Mouse (Mus musculus): ENCODE data around the gene Trpm7. TPM values are rescaled to one million over a fixed set of nuclear protein-coding genes. Genes with fewer than 3 reads are reported as not detected.
"Not testable (repeated sequence)": the region's sequence is repeated elsewhere in the genome, so short reads cannot be mapped to it uniquely, and the experiment has no call there.

Gene Trpm7
- polyA plus RNA-seq, 1 experiment, result 0.11 TPM

GRCm38 (mm10) chr2:126891743-126892142, 15.7 kb upstream of the Trpm7 start:
- Histone ChIP-seq H3K4me3 (replicated peaks) (no peak overlapping the region), H3K36me3 (ENCODE audit: control insufficient read depth) (peaks cover 8% of the 10 kb centered on the region), H3K4me1 (ENCODE audit: control insufficient read depth) (peaks cover 3% of the 10 kb centered on the region), H3K27me3 (ENCODE audit: control insufficient read depth) (no peaks in the 10 kb centered on the region), H3K9me3 (ENCODE audit: control insufficient read depth, low read length) (no peaks in the 10 kb centered on the region)
- TF ChIP-seq TAL1 (IDR thresholded peaks at IDR 0.05; ENCODE audit: low read length) (no peak), GATA1 (IDR thresholded peaks at IDR 0.05; ENCODE audit: low read length) (no peak)

- TF ChIP-seq TAL1 (IDR thresholded peaks at IDR 0.05; ENCODE audit: low read length) (no peak), GATA1 (IDR thresholded peaks at IDR 0.05; ENCODE audit: low read length) (no peak)
- Histone ChIP-seq H3K4me1 (ENCODE audit: control insufficient read depth) (no peaks in the 10 kb centered on the region), H3K36me3 (ENCODE audit: control insufficient read depth) (no peaks in the 10 kb centered on the region), H3K4me3 (replicated peaks) (no peak overlapping the region), H3K9me3 (ENCODE audit: control insufficient read depth, low read length) (no peaks in the 10 kb centered on the region), H3K27me3 (ENCODE audit: control insufficient read depth) (no peaks in the 10 kb centered on the region)
Measured at GRCm38 (mm10) chr2:126887141-126887540, 11.1 kb upstream of the Trpm7 start.

- H3K36me3 ChIP-seq (ENCODE audit: control insufficient read depth), result no peaks in the 10 kb centered on the region
- TF ChIP-seq GATA1 (IDR thresholded peaks at IDR 0.05; ENCODE audit: low read length) (no peak), TAL1 (IDR thresholded peaks at IDR 0.05; ENCODE audit: low read length) (no peak)
- no peaks in the 10 kb centered on the region for H3K9me3 ChIP-seq (ENCODE audit: control insufficient read depth, low read length)
Measured at GRCm38 (mm10) chr2:126885871-126886270, 9.8 kb upstream of the Trpm7 start.

GRCm38 (mm10) chr2:126882711-126883110, 6.7 kb upstream of the Trpm7 start:
- not testable (repeated sequence) for H3K36me3 ChIP-seq (ENCODE audit: control insufficient read depth); H3K4me3 ChIP-seq (replicated peaks); H3K27me3 ChIP-seq (ENCODE audit: control insufficient read depth); H3K4me1 ChIP-seq (ENCODE audit: control insufficient read depth); H3K9me3 ChIP-seq (ENCODE audit: control insufficient read depth, low read length)

More at GRCm38 (mm10) chr2:126885871-126886270, 9.8 kb upstream of the Trpm7 start:
- Histone ChIP-seq H3K27me3 (ENCODE audit: control insufficient read depth) (no peaks in the 10 kb centered on the region), H3K4me1 (ENCODE audit: control insufficient read depth) (no peaks in the 10 kb centered on the region), H3K4me3 (replicated peaks) (no peak overlapping the region)

- Histone ChIP-seq H3K4me1 (ENCODE audit: control insufficient read depth) (peaks cover 29% of the 10 kb centered on the region), H3K9me3 (ENCODE audit: control insufficient read depth, low read length) (no peaks in the 10 kb centered on the region), H3K36me3 (ENCODE audit: control insufficient read depth) (no peaks in the 10 kb centered on the region), H3K4me3 (replicated peaks) (no peak overlapping the region), H3K27me3 (ENCODE audit: control insufficient read depth) (no peaks in the 10 kb centered on the region)
- TF ChIP-seq GATA1 (IDR thresholded peaks at IDR 0.05; ENCODE audit: low read length), result no peak
- TF ChIP-seq TAL1 (IDR thresholded peaks at IDR 0.05; ENCODE audit: low read length), result no peak
Measured at GRCm38 (mm10) chr2:126877991-126878390, 2.0 kb upstream of the Trpm7 start.

GRCm38 (mm10) chr2:126875516-126875835, 554 bp downstream of the Trpm7 start:
- H3K4me1 ChIP-seq (ENCODE audit: control insufficient read depth), result peaks cover 29% of the 10 kb centered on the region
- no peaks in the 10 kb centered on the region for H3K27me3 ChIP-seq (ENCODE audit: control insufficient read depth)
- TF ChIP-seq TAL1 (IDR thresholded peaks at IDR 0.05; ENCODE audit: low read length), result no peak
- no peak for TF ChIP-seq GATA1 (IDR thresholded peaks at IDR 0.05; ENCODE audit: low read length)
- H3K9me3 ChIP-seq (ENCODE audit: control insufficient read depth, low read length), result no peaks in the 10 kb centered on the region
- no peaks in the 10 kb centered on the region; the same call in 1 of the 2 replicates for H3K36me3 ChIP-seq (ENCODE audit: control insufficient read depth)
- peak overlapping the region; percentile 78 for H3K4me3 ChIP-seq (replicated peaks)

GRCm38 (mm10) chr2:126874809-126875515, 1.1 kb downstream of the Trpm7 start:
- H3K27me3 ChIP-seq (ENCODE audit: control insufficient read depth), result no peaks in the 10 kb centered on the region
- no peaks in the 10 kb centered on the region; the same call in 1 of the 2 replicates for H3K36me3 ChIP-seq (ENCODE audit: control insufficient read depth)
- H3K4me3 ChIP-seq (replicated peaks), result peak overlapping the region; percentile 78
- no peaks in the 10 kb centered on the region for H3K9me3 ChIP-seq (ENCODE audit: control insufficient read depth, low read length)
- no peak for TF ChIP-seq GATA1 (IDR thresholded peaks at IDR 0.05; ENCODE audit: low read length)
- TF ChIP-seq TAL1 (IDR thresholded peaks at IDR 0.05; ENCODE audit: low read length), result no peak
- H3K4me1 ChIP-seq (ENCODE audit: control insufficient read depth), result peaks cover 32% of the 10 kb centered on the region

GRCm38 (mm10) chr2:126866301-126866700, 9.7 kb downstream of the Trpm7 start:
- Histone ChIP-seq H3K27me3 (ENCODE audit: control insufficient read depth) (no peaks in the 10 kb centered on the region), H3K4me1 (ENCODE audit: control insufficient read depth) (peaks cover 24% of the 10 kb centered on the region), H3K4me3 (replicated peaks) (no peak overlapping the region), H3K36me3 (ENCODE audit: control insufficient read depth) (peaks cover 6% of the 10 kb centered on the region), H3K9me3 (ENCODE audit: control insufficient read depth, low read length) (no peaks in the 10 kb centered on the region)
- no peak for TF ChIP-seq TAL1 (IDR thresholded peaks at IDR 0.05; ENCODE audit: low read length)
- no peak for TF ChIP-seq GATA1 (IDR thresholded peaks at IDR 0.05; ENCODE audit: low read length)

- Histone ChIP-seq H3K4me3 (replicated peaks) (no peak overlapping the region), H3K9me3 (ENCODE audit: control insufficient read depth, low read length) (no peaks in the 10 kb centered on the region), H3K4me1 (ENCODE audit: control insufficient read depth) (peaks cover 24% of the 10 kb centered on the region), H3K36me3 (ENCODE audit: control insufficient read depth) (peaks cover 6% of the 10 kb centered on the region), H3K27me3 (ENCODE audit: control insufficient read depth) (no peaks in the 10 kb centered on the region)
- TF ChIP-seq TAL1 (IDR thresholded peaks at IDR 0.05; ENCODE audit: low read length), result no peak
- no peak for TF ChIP-seq GATA1 (IDR thresholded peaks at IDR 0.05; ENCODE audit: low read length)
Measured at GRCm38 (mm10) chr2:126865501-126866199, 10.4 kb downstream of the Trpm7 start.

All from erythroblast, embryonic 14.5 days (primary cell).